Mouse (Mus musculus) G1E-ER4 (cell line): Measurements from ENCODE around the gene Fads2. TPM values are rescaled to one million over a fixed set of nuclear protein-coding genes. Genes with fewer than 3 reads are reported as not detected.

Experiments used
- GATA1 ChIP-seq: IDR thresholded peaks from one replicate; pipeline ENCODE4 v1.8.0; 2012; ENCODE audit warnings: low read length, inconsistent platforms
- polyA plus RNA-seq: library from polyadenylated mRNA; stranded (reverse); fragments of >175 nt; gene quantifications from 2 replicates; pipeline ENCODE4 v1.2.3, GENCODE M21; 2012

The Fads2 gene
- polyA plus RNA-seq, 1 experiment = 256 TPM

DNA sequence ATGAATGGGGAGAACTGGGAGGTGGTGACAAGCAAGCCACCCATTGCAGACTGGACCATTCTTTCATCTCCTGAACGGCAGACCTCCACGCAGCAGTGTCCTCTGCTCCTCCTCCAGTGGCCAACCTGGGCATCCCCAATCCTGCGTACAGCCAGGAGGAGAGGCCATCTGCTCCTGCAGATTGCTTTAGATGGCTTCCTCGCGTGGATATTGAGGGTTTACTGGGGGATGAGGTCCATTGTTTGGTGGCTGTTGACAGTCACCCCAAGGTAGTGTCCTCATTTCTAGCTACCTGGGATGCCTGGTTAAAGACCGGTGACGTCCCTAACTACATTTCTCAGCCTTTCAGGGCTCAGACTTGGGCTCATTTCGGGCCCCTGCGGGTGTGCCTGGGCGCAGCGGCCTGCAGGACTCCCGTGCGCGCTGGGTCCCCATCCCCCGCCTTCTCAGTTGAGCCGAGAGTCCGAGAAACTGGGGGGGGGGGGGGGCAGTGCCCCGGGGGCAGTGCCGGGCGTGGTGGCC, 60.6 kb downstream of the Fads2 start:
- TF ChIP-seq GATA1 = no peak

DNA sequence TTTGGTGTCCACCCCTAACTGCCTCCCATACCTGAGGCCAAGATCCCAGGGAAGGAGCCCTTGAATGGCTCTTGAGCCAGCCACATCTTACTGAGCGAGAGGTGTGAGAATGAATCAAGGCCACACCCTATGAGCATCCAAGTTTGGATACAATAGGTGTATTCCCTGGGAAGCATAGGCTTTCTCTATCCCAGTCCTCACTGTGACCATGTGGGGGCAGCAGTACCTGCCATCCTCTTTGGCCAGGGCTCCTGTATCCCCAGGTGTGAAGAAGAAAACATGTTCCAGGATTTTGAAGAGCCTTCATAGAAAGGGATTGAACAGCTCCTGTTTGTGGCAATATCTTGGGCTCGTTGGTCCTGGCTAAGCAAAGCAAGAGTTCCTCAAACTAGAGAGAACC, 61.9 kb downstream of the Fads2 start:
- no peak for TF ChIP-seq GATA1

- TF ChIP-seq GATA1 = no peak
Measured at GRCm38 (mm10) chr19:10038910-10039309, 62.6 kb downstream of the Fads2 start.

GRCm38 (mm10) chr19:10038364-10038763, 63.2 kb downstream of the Fads2 start:
- no peak for TF ChIP-seq GATA1

DNA sequence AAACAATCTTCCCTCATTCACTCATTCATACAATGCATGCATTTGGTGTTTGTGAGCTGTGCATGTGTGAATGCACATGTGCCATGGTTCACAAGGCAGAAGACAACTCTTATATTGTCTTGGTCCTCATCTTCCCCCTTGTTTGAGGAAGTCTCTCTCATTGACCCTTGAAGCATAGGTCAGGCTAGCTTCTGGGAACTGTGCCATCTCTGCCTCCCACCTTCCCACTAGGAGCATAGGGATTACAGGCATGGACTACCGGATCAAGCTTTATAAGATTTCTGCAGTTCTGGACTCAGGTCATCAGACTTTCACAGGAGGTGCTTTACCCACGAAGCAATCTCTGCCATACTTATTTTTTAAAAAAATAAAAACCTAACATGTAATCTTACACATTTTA, 64.0 kb downstream of the Fads2 start:
- TF ChIP-seq GATA1 = no peak

DNA sequence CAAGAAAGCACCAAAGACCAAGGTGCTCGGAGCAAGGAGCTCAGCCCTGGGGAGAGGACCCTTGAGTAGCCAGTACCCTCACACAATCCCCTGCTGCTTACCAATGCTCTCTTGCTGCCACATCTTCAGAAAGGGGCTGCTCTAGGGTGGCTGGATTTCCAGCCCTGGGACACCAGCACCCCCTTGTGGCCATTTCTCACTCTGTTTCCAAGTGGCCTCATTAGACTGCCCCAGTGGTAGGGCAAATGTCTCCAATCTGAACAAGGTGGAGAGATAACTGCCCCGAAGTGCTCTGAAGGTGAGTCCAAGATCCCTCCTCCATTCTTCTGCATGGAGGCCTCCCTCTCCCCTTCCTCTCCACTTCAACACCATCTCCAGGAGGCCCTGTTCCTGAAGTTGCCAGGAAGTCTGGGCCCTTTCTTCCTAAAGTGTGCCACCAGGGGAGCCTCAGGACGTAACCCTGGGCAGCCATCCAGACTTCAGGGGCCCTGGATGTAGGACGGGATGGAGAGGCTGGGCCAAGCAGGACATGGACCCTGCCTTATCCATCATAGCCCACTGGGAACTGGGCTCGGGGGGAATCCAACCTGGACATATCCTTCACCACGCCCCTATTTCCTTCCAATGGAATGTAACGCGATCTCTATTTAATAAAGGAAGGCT, 66.6 kb downstream of the Fads2 start:
- no peak for TF ChIP-seq GATA1

GRCm38 (mm10) chr19:10034356-10034755, 67.2 kb downstream of the Fads2 start:
- no peak for TF ChIP-seq GATA1

GRCm38 (mm10) chr19:10033211-10033973, 68.2 kb downstream of the Fads2 start:
- TF ChIP-seq GATA1 = no peak

- TF ChIP-seq GATA1 = no peak
Measured at GRCm38 (mm10) chr19:10029746-10030145, 71.8 kb downstream of the Fads2 start.

GRCm38 (mm10) chr19:10025169-10025875, 76.2 kb downstream of the Fads2 start:
- TF ChIP-seq GATA1 = no peak

- TF ChIP-seq GATA1 = no peak
Measured at GRCm38 (mm10) chr19:10023304-10023758, 78.2 kb downstream of the Fads2 start.

GRCm38 (mm10) chr19:10022414-10023303, 78.9 kb downstream of the Fads2 start:
- TF ChIP-seq GATA1 = no peak

DNA sequence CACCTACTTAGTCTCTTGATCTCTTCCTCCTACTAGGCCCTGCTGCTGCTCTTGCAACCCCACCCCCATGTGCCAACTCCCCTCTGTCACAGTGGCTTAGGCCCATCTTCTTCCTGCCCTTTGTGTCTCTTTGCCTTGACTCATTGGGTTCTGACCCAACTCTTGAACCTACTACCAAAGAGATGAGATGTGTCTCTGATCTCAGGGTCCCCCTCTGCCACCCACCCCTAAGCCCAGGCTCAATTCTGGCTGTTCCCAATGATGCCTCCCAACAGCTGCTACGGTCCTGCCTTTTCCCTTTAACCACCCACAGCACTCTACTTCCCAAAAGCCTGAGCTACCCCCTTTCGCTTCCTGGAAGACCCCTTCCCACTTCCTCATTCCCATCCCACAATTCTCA, 79.6 kb downstream of the Fads2 start:
- no peak for TF ChIP-seq GATA1

GRCm38 (mm10) chr19:10019214-10019760, 82.3 kb downstream of the Fads2 start:
- TF ChIP-seq GATA1 = no peak

DNA sequence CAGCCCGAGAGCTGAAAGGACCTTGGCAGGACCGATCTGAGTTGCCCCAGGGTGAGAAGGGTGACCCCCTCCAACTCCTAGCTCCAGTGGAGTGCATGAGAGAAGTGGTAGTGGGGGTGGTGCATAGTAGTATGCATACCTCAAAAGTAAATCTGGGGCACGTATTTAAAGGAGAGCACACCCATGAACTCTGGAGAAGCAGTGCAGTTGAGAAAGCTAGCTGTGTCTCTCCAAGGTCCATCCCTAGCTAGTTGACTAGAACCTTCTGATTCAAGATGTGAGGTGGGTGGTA, 83.1 kb downstream of the Fads2 start:
- no peak for TF ChIP-seq GATA1
